Mouse (Mus musculus) embryonic fibroblast, embryonic 13.5 days (primary cell): ENCODE data around the gene Krt6a.

Experiments used
- CTCF ChIP-seq: IDR thresholded peaks from 2 replicates; pipeline ENCODE4 v1.5.1; 2011; ENCODE audit warnings: mild to moderate bottlenecking, control low read depth, low read length, moderate library complexity, borderline replicate concordance; ENCODE audit not compliant: insufficient read depth
- POLR2A ChIP-seq: IDR thresholded peaks from 2 replicates; pipeline ENCODE4 v1.6.1; 2011; ENCODE audit warnings: low read depth, mild to moderate bottlenecking, control low read depth, low read length, moderate library complexity

- TF ChIP-seq CTCF (no peak), POLR2A (no peak)
Observed at GRCm38 (mm10) chr15:101688161-101688560, 5.9 kb downstream of the Krt6a start.
